ENCODE assay signal across 20 mouse cellular contexts in the genomic region with DNA sequence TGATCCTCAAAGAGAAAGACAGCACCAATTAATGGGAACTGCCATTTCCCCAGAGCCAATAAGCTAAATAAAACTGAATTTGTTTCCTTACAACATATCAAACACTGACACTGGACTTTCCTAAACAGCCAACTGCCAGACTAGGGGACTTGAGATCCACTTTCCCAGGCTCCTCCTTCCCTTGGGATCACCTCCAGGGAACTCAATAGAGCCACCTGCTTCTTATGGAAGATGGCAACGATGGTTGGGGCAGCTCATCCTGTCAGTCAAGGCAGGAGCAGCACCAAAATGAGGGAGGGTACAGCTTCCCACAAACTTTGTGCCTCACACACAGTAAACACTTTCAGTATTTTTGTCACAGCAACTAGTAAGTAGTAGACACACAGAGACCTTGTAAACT.
"Had no signal": no experiment of that assay in that cellular context is flagged by ENCODE, and none has a peak within 500 bp of the region (broad histone marks: within the 10 kb centered on the region; RNA-seq: fewer than 3 reads in every experiment).

No protein-coding gene starts in this region.

- H3K9me3 ChIP-seq: midbrain, embryonic 13.5 days; neural tube, embryonic 12.5 days; neural tube, embryonic 15.5 days; stomach, embryonic 15.5 days had no signal

- H3K4me3 ChIP-seq: layer of hippocampus, adult 2 months; midbrain, embryonic 13.5 days; neural tube, embryonic 12.5 days; neural tube, embryonic 15.5 days; stomach, embryonic 15.5 days had no signal

- DNase-seq: kidney, adult 18-20 months; kidney, adult 9 months; kidney, postnatal 14 days; kidney, postnatal 4 days; layer of hippocampus, adult 9-11 months; lung, embryonic 14.5 days; right cerebral cortex, adult 18-20 months; right cerebral cortex, postnatal 14 days; right cerebral cortex, postnatal 4 days; thymus, postnatal 25 days had no signal

- H3K27ac ChIP-seq: layer of hippocampus, adult 2 months; liver, embryonic 14.5 days; macrophage; midbrain, embryonic 13.5 days; neural tube, embryonic 12.5 days; neural tube, embryonic 15.5 days; stomach, embryonic 15.5 days had no signal

- H3K27me3 ChIP-seq: midbrain, embryonic 13.5 days; neural tube, embryonic 12.5 days; neural tube, embryonic 15.5 days; stomach, embryonic 15.5 days had no signal

- H3K9ac ChIP-seq: liver, embryonic 14.5 days; lung, embryonic 14.5 days; midbrain, embryonic 13.5 days; neural tube, embryonic 12.5 days; neural tube, embryonic 15.5 days; stomach, embryonic 15.5 days had no signal

- H3K4me2 ChIP-seq: lung, embryonic 14.5 days; midbrain, embryonic 13.5 days; neural tube, embryonic 12.5 days; neural tube, embryonic 15.5 days; stomach, embryonic 15.5 days had no signal

- ATAC-seq: inflammation-experienced regulatory T-cells, adult 6 months; intestine, embryonic 16.5 days; lung, postnatal 0 days; midbrain, embryonic 13.5 days had no signal
